Mouse (Mus musculus) gastrocnemius, adult 18-20 months (tissue): ENCODE measurements around the gene Fmod. TPM values are rescaled to one million over a fixed set of nuclear protein-coding genes. Genes with fewer than 3 reads are reported as not detected.

ENCODE experiments used
- DNase-seq: peaks from one replicate; pipeline ENCODE4 v3.0.0; 2021; ENCODE audit warnings: low spot score
- total RNA-seq, 2 experiments: library from RNA; stranded (reverse); gene quantifications; 2 replicates each; pipeline ENCODE4 v1.2.3; 2021

Fmod gene
- total RNA-seq, 2 experiments from 2014 or later = 41.0 to 107 TPM

DNA sequence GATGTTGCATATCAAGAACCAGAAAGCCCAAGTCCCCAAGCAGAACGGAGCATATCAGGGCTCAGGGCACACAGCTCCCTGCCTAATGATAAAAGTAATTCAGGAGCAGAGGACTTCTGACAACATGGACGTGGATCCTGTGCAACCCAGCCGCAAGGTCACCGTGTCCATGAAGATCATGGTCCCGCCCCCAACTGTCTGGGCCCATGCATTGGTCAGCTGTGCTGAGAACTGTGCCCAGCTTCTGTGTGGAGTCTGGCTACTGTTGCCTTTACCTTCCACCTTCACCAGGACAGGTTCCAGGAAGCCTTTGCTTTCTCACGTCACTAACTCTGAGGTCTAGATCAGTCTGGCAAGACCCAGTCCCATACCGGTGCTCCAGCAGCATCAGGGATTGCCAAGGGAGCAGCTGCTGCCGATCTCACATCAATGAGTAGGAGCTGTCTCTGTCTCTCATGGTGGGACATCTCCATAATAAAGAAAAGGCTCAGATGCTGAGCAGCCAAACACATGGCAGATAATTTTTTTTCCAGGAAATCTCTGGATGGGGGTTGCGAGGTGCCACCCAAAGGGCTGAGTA is 18.7 kb downstream of the Fmod start:
- DNase-seq = no peak

DNA sequence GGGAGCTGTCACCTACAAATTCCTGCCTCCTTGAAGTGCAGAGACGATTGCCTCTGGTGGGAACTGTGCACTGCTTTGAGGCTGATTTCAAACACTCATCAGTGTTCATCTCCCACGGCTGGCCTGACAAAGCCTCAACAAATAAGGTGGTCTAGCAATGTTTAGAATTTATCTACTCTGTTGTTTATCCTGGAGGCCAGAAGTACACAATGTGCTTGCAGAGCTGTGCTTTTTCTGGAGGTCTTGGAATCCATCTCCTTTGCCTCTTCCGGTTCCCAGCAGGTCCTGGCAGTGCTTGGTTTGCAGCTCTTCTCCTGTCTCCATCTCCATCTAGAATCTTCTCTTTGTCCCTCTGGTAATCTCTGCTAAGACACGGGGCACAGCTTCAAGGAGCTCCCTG is 19.2 kb downstream of the Fmod start:
- DNase-seq = no peak

DNA sequence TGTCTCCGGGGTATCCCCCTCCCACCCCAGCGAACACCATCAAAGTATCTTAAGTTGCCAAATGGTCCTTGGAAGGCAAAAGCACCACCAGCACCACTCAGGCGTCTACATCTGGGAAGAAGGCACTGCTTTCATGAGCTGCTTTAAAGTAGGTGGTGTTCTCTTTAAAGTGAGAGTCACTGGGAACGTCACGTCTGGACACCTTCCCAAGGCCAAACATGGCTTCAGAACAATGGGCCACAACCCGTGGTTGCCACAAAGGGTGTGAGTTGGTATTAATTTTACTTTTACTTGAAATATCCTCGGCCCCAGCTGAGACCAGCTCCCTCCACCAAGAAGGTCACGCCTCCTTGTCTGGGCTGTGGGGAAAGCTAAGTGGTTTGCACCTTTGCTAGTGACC is 20.7 kb downstream of the Fmod start:
- no peak for DNase-seq

DNA sequence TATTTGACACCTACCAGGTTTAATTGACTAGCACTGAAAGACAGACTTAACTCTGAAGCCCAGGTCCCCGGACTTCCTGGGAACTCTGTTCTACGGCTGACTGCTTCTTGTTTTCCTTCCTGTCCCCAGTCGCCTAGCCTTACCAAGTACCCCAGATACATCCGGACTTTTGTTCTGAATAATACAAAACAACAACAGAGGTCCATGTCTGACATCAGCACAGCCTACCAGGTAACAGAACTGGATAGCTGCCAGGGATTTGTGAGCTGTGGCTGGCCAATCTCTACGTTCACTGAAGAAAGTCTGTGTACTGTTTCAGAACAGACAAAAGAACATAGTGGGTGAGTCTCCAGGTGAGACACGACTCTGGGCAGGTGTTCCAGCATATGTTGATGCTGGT is 21.8 kb downstream of the Fmod start:
- no peak for DNase-seq

DNA sequence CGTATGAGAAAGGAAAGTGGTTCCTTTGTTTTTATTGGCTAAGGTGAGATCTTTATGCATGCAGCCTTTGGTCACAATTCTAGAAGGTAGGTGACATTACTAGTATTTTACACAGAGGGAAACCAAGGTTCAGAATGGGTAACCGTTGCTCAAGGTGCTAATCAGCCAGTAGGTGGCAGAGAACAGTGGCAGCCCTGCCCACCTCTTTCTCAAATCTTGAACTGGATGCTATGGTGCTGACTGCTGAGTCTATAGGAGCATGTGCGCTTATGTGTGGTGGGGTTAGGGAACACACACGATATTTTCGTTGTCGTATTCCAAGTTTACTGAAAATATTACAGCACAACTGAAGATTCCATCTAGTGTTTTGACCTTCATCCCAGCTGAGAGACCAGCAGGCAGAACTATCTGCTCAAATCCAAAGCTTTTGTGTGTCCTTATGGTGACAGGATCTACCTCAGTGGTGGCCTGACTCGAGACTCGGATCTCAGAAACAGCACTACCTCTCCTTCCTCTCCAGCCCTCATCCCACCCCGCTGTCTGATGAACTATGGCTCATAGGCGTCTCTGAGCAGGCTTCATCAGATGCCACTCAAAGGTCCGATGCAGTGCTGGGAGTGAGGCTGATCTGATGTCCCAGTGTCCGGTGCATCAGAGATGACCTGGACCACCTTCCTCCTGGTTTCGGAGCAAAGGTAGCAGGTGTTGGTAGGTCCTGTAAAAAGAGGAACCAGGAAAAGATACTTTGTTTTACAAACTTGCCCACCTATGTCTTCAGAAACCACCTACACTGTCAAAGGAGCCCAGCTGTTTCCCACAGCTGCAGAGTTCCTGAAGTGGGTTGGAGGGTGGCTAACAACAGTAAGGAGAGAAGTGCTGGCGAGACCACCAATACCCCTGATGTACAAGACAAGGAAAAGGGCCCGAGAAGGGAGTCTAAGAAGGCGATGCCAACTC is 23.0 kb downstream of the Fmod start:
- no peak for DNase-seq

DNA sequence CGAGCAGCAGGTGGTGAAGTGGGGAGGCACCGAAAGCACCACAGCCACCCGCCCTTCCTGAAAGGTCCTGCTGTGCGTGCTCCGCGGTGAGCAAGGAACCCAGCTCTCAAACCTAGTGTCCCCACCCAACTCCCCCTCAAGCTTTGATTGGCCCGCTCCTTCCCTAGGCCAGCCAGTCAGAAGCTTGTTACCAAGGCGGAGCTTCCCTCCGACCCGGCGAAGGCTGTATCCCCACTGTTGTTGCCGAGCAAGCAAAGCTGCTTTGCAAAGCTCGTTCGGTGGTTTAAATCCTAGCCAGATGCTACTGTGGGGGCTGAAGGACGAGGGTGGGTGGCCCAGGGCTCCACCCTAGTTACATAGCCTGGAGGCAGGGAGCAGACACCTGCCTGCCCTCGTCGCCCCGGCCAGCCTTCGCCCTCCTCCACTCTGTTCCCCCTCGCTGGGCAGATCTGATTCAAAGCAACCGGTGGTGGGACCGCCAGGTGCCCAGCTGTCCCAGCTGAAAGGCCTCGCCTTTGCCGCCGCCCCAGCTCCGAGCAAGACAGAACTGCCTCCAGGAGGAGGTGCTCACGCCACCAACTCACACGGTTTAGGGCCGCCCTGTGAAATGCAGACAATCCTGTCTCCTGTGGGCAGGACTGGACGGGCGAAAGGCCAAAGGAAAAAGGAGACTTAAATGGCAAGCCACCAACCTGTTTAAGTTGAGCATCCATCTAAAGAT is 24.0 kb downstream of the Fmod start:
- peak; percentile 92 for DNase-seq

DNA sequence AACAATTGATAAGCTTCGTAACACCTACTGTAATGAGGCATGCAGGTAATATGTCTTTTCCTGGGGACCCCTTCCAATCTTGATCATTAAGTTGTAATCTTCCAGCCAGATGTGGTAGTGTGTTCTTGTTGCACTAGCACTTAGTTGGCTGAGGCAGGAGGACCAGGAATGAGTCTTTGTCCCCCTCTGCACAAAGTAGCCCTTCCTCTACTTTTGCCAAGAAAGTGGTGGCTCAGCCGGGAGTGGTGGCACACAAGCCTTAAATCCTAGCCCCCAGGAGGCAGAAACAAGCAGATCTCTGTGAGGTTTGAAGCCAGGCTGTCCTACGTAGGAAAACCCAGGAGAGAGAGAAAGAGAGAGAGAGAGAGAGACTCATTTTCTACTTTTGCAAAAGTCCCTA is 24.9 kb downstream of the Fmod start:
- DNase-seq = no peak

DNA sequence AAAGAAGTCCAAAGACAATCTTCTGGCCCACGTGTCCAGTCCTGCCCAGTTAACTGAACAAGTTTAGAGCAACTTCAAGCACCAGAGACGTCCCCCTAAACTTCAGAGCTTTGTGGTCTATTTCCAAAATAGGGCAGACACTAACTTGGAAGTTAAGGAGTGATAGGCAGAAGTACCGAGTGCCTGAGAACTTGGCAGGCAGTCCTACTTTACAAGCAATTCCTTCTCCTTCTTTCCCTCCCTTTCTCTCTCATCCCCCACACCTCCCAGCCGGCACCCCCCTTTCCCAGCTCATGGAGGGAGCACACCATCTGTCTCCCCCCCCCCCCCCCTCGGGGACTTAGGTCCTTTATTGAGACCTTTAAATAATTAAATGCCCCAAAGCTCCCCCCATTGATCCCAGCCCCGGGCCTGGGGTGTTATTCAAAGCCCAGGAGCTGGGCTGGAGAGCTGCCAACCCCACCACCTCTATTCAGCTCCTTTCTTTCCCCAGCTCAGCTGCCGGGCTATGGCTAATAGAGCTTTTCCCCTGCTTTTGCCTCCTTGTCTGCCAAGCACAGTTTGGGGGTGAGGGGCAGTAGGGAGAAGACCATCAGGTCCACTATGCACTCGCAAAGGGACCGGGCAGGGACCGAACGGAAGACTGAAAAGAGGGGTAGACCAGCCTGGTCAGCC is 25.5 kb downstream of the Fmod start:
- no peak for DNase-seq

DNA sequence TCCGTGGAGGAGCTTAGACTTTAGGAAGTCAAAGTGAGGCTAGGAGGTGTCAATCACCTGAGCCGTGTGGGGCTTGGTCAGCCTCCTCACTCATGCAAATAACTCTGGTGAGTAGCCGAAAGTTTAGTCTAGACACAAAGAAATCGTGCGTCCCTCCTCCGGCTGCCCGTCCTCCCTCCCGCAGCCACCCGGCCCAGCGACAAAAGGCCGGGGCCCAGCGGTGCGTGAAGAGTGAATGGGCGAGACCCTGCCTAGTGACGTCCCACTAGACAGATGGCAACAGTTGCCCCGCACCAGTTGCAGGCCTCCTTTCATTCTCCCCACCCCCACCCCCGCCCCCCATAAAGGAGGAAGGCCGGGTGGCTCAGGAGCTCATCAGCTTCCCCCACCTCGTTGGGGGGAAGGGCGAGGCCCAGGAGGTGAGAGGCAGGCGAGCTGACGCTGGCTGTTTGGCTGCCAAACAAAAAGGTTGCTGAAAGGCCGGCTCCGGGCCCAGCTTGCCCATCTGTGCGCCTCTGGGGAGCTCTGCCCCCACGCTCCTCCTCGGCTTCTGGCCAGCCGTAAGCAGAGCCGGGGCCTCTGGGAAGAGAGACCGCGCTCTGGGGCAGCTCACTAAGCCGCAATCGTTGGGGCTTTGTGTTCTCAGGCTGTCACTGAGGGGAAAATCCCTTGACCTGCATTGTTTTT is 26.2 kb downstream of the Fmod start:
- peak; percentile 61 for DNase-seq

DNA sequence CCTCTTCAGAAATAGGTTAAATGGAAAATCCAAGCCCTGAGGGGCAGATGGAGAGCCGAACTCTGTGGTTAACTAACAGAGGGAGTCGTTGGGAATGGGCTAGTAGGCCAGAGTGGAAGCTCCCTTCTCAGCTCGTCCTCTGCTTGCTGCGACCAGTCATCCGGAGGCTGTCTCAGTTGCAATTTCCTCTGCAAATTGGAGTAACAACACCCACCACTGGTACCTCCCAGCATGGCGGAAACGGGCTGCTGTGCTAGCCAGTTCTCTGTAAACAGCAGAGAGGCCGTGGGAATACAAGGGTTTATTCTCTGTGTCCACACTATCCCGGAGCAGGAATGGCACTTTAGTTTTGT is 26.7 kb downstream of the Fmod start:
- DNase-seq = no peak

DNA sequence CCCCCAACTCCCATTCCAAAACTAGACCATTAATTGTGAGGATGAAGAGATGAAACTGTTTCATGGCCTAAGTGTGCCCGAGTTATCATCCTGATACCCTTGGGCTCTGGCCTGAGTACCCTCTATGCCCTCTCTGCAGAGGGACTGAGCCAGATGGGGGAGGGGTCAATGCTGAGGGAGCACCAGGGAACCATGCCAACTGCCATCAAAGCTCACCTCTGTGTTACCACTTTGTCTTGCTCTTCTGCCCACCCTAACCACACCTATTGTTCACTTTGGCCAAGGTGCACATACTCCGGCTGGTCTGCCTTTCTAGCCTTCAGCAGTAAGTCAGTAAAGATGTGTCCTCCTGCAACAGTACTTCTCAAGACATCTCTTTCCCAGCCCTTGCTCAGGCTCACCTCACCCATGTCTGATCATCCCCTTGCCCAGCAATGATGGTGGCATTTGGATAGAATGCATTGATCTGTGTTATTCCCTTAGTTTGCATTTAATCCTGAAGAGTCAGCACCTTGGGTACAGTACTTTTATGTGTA is 27.3 kb downstream of the Fmod start:
- no peak for DNase-seq

DNA sequence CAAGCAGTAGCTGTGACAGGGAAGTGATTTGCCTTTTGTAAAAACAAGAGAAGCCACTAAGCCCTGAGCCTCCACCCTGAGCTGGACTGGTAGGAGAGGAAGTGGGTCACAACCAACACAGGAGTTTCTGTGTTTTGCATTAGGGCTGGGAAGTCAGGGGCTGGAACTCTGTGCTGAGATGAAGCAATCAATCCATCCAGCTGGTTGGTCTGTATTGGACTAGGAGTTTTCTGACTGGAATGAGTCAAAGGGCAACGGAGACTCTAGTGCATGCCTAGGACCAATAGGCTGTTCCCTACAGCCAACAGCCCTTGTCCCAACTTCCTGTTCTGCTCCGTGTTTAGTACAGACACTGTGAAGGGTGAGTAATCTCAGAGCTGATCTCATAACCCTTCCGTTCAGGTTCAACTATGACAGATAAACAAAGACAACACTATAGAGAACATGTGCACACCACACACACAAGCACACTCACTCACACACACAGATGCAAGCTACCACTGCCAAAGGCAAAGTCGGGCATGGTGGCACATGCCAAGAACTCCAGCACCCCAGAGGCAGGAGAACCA is 28.3 kb downstream of the Fmod start:
- DNase-seq = no peak

DNA sequence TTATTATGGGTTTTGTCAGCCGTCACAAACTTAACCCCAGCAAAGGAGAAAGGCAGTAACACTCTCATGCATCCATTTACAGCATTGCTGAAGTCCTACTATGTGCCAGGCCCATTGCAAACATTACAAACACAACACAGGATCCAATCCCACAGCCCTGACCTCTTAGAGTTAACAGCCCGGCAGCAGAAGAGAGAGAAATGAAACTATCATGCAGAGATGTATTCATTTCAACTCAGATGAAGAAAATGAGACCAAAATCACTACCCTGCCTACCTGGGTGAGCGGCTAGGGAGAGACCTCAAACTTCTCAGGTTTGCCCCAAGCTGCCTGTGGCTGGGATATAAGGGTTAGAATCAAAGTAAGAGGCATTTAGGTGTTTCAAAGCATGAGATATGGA is 29.5 kb downstream of the Fmod start:
- DNase-seq = no peak

DNA sequence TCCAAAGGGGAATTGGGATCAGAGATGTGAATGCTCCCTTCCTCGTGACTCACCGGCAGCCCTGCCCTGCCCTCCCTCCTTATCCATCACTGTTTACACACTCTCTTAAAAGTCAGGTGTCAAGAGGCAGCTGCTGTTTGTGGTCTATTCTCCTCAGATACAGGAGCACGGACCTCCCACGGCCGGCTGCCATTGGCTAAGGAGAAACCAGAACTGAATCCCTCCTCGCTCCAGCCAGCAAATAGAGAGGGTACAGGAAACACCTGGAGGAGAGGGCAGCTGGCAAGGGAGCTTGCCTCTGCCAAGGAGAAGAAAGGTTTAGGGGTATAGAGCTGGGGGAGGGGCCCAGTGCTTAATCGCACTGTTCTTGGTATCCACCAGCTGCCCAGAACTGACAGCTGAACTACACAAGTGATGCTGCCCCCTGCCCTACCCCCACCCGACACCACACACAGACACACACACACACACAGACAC is 30.1 kb downstream of the Fmod start:
- DNase-seq = no peak

DNA sequence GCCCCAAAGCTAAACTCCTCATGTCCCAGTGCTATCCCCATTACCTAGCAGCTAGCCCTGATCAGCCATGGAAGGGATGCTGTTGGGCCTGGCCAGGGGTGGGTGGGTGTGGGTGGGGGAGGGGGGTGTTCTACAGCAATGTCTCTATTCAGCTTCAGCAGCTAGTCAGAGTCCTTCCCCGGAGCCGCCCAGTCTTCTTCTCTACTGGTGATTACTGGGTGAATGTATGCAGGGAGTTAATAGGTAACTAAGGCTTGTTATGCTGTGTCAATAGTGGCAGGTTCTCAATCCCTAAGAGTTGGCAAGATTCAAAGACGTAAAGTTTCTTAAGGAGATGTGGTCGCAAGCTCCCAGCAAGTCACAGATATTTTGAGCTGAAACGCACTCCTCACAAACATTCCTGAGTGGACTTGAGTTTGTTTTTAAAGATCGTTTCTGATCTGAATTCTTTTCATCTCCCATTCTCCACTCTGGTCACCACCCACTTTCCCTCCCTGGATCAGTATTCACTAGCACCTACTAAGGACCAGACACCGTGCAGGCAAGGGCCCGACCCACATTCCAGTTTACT is 33.1 kb downstream of the Fmod start:
- no peak for DNase-seq

DNA sequence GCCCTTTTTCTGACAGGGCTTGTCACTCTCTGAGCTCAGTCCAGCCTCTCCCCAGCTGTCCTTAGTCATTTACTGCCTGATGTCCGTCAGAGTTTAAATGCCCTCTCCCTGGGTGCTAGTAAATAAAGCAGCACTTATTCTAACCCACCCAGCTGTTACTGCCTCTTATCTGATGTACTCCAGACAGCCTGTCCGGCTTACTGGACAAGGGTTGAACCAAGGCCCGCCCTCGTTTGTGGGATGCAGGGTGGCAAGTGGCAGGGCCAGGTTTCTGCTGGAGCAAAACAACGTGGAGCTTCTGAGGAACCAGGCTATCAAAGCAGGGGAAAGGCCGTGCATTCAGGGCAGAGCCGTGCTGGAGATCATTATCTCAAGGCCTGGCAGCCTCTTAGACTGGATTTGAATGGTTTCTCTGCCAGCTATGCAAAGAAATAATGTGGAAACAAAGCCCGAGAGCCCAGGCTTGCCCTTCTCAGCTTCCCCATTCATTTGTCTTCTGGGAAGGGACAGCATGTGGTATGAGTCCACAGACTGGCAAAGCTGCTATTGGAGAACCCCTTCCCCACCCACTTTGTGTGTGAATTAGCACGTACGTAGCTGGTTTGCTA is 34.5 kb downstream of the Fmod start:
- DNase-seq = no peak

DNA sequence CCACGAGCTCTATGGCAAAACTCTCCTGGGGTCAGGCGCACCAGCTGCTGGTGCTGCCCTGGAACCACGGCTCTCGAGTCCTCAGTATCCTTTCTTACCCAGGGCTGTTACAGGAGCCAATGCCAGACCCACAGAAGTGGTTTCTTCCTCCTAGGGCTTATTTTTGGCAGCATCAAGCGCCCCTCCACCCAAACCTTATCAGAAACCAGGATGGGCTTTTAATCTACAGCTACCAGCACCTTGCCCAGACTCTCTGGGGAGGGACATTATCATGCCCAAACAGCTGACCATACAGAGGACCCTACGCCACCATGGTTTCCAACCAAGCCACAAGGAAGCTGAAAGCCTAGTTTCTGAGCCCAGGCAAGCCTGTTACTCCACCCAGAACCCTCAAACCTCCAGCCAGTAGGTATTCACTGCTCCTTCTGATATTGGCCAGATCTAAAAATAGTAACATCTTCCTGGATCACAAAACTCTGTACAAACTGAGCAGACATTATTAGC is 36.1 kb downstream of the Fmod start:
- no peak for DNase-seq

DNA sequence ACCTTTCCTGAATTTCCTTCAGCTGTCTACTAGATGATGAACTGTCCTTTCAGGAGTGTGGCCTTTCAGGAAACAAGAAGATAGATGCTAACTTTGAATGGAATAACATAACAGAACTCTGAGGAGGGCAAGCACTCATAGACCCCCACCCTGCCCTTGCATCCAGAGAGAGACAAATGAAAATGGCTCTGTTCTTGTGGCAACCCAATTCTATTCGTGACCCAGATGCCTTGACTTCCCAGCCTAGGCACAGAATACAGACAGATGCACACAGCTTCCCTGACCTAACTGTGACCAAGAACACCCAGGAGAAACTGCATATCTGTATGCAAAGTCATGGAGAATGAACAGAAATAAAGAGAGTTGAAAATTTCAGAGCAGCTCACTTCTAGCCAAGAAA is 36.6 kb downstream of the Fmod start:
- DNase-seq = no peak

DNA sequence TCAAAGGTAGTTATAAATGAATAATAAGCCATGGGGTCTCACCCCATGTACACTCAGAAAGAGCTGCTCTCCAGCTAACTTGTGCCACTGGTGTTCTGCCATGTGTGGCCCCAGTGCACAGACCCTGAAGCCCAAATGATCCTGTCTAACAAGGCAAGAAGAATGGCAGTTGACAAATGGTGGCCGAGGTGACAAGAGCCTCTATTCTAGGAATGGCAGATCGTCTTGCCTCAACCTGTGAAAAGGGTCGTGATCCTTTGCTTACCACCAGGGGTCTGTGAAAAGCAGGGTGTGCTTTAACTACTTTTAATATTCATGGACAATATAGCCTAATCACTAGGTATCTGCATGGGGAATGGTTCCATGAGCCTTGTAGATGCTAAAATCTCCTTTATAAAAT is 37.1 kb downstream of the Fmod start:
- no peak for DNase-seq

DNA sequence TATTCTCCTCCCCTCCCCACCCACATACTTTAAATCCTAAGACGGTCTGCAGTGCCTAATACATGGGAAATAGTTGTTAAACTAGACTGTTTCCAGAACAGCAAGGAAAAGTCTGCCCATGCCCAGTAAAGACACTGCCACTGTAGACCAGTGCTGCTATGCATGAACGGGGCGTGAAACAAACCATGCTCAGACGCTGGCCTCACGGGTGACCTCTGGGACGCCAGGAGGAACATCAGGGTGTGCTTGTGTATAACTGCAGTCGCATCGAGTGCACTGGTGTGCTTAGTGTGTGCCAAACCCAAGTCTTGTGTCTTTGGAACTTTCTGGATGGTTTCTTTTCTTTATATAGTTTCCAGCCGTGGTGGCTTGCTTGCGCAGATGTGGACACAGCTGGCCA is 37.6 kb downstream of the Fmod start:
- no peak for DNase-seq
